Mouse (Mus musculus) lung, adult 18-20 months (tissue): ENCODE measurements around the gene Rabac1.
A peak's percentile ranks its signal among the peaks of the same experiment; 100 is the strongest.

Source experiments
- DNase-seq, 2 experiments: peaks; one replicate each; pipeline ENCODE4 v3.0.0; 2022; ENCODE audit warnings: mixed read lengths in 2 of 2

Rabac1 gene

DNA sequence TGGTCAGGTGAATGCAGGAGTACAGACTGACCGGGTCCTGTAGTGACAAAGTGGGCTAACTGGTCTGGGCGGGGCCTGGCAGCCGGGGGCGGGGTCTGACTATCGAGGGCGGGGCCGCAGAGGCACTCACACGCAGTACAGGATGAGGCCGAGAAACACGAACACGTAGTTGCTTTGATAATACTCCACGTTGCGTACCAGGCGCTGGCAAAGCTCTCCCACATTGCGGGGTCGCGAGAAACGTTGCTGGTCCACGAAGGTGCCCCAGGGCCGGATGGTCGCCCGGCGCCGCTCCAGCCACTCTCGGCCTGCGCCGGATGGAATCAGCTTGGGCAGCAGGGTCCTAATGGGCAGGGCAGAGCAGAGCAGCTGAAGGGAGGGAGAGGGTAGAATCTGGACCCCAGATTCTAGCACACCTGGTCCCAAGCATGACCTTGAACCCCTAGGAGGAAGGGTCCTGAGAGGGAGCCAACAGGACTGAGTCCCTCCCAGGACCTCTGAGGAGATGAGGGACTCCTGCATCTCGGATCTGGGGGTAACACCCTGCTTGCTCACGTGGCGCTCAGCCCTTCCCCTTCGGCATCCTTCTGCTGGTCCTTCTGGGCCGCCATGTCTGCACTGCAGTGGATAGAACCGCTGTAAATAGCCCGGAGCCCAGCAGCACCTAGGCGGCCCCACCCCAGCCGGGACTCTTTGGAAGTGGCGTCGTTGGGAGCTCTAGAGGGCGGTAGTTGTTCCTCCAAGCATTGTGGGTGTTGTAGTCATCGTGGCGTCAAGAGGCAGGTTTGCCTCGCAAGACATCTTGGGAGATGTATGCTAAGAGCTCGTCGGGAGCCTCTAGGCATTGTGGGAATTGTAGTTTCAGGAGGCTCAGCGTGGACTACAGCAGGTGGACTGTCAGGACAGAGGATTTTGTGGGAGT is at the start of gene Rabac1:
Gene Rabac1, minus strand, starts transcription at position 783 of the 922 bp plus-strand sequence.
- DNase-seq: peak; percentile 97

- DNase-seq: no peak
Observed at GRCm38 (mm10) chr7:25011592-25011991, 39.0 kb upstream of the Rabac1 start.

DNA sequence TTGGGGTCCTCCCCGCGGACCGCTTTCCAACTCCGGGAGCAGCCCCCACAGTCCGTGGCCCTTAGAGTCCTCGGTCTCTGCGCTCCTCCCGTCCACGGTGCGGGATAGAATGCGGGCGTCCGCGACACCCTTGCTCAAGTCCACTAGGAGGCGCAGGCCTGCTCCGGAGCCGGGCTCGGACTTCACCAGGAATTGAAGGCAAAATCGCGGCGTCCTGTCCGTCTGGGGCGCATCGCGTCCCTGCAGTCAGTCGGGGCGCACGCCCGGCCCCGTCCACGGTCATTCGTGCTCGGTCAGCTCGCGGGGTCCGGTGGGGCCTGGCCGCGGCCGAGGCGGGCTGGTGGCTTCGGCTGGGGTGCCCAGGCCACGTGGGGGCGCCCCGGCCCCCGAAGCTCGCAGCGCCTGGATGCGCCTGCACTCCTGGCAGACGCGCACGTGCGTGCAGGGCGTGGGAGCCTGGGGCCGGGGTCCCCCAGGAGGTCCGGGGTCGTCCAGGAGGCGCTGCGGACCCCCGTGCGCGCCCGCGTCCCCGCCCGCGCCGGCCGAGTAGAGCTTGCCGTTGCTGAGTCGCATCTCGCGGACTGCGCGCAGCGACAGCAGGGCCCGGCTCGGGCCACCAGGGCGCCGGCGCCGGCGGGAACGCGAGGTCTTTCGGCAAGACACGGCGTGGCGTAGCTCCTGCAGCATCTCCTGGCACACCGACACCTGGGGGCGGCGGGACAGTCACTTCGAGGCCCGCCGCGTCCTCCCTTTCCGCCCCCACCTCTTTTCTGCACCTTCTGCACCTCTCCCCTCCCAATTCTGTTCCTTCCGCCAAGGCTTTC is 37.7 kb upstream of the Rabac1 start:
- DNase-seq: no peak

DNA sequence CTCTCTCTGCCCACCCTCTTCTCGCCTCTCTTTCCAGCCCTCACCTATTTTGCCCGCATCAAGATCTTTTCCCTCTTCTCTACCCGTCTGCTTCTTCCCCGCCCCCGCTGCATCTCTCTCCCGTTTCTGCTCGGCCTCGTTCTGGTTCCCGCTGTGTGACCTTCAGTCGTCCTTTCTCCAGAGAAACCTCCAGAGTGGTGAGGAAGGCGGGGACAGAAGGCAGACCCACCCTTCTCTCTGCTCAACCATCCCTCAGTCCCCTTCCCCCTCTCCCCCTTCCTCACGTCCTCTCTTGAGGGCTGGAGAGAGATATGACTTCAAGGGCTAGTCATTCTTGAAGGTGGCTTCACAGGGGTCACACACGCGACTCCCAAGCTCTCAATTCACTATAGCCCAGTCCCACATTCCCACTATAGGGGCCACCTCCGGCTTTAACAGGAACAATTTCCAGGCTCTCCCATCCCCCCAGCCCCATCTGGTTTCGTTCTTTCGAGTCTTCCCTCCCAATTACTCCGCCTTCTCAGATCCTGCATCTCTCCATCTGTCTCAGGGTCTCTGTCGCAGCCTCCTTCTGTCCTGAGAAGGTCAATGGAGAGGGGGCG is 36.6 kb upstream of the Rabac1 start:
- no peak for DNase-seq

DNA sequence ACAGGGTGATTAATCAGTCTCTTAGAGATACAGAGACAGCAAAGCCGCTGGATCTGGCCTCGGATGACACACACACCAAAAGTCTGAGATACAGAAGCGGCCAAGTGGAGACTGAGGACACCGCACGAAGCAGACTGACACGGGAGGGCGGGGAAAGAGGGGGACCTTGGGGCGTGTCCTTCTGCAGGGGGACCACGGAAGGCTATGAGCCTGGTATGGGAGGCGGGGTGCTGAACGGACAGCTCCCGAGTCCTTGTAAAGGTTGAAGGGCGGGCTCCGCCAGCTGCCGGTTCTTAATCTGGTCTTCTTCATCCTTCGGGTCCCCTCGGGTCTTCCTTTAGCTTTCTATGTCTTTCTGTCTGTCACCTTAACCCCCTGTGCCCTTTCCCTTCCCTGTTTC is 36.1 kb upstream of the Rabac1 start:
- DNase-seq: peak; percentile 18 to 28

DNA sequence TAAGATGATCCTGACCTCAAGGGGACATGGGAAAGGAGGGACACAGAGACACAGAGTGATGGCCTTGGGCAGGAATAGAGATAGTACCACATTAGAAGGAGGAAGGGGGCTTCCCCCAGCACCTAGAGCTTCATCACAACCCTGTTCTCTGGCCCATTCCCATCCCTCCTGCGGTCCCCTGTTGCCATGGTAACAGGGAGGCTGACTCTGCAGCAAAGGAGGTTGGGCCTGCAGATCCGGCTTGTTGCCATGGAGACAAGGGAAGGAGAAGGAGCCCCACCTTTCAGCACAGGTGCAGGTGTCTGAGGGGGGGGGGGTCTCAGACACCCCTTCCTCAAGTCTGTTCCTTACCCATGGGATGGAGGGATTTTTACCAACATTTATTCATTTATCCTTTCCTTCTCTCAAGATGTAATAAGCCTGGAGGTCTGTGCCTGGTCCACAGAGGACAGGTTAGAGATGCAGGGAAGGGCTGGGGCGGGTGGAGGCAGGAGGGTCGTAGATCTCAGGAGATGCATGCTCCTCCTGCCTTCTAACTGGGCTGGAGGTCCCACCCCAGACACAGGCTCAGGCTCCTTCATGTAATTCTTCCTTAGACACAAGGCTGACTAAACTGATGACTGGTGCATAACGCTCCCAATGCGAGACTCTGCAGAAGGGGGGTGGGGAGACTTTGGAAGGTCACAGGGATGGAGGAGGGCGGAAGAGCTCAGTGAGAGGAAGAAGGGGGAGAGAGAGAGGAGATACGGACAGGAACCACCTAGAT is 35.2 kb upstream of the Rabac1 start:
- no peak for DNase-seq

DNA sequence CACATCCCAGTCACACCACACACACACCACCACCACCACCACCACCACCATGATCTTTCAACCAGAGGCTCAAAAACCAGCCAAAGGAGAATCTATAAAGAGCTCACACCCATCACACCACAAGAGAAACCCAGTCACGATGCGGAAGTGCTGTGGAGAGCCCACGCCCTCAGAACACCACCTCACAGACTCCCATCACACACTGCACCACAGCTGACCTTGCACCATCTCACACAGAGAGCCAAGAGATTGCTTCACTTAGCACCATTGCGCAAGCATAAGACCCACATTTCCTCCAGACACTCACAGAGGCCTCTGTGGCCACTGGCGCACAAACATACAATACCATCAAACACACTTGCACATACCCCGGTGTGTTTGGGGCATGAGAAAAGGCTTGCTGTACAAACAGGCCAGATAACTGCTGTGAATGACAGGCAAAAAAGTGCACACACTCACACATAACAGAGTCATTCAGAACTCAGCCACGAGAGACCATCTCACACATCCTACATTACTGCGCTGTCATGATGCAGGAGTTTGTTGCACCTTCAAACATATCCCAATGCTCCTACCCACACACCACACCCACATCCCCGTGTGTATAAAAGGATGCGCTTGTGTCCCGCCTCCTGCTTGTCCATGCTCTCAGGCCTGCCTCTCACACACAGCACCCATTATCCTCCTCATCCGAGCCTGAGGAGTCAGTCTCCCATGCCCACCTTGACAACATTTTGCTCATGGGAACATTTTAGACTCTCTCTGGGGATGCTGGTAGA is 34.2 kb upstream of the Rabac1 start:
- DNase-seq: peak; percentile 63 to 68

DNA sequence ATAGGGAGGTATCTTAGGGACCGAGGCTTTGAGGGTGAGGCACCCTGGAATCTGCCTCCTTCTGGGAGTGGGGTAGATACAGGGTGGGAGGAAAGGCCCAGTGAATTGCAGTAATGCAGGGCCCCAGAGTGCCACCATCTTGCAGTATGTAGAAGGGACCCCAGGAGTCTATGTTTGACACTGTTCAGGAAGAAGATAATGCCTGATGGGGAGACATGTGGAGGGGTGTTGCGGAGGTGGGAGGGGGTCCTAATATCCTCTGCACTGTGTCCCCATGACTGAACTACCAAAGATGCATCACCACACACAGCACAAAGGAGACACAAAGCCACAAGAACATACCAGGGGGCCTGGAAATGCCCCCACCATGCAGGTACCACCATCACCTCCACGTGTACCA is 33.6 kb upstream of the Rabac1 start:
- no peak for DNase-seq

GRCm38 (mm10) chr7:25005421-25006065 is 33.0 kb upstream of the Rabac1 start, which contains the start of gene Atp1a3:
TSS of gene Atp1a3 (minus strand) at chr7:25005958.
- no peak for DNase-seq

DNA sequence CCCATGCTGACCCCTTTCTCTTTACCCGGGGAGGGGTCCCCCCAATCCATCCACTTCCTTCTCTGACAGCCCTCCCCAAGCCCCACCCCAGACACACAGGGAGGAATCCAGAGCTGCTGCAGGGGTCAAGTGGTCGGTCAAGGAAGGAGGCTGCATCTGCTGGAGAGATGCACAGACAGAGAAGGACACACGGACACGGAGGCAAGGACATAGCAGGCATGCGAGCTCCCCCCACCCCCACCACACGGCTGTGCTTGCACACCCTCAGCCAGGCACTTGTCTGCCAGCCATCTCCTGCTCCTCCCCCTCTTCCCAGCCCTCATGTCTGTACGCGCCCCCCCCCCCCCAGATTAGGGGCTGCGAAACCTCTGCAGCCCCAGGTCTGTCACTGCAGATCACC is 32.3 kb upstream of the Rabac1 start:
- no peak for DNase-seq

DNA sequence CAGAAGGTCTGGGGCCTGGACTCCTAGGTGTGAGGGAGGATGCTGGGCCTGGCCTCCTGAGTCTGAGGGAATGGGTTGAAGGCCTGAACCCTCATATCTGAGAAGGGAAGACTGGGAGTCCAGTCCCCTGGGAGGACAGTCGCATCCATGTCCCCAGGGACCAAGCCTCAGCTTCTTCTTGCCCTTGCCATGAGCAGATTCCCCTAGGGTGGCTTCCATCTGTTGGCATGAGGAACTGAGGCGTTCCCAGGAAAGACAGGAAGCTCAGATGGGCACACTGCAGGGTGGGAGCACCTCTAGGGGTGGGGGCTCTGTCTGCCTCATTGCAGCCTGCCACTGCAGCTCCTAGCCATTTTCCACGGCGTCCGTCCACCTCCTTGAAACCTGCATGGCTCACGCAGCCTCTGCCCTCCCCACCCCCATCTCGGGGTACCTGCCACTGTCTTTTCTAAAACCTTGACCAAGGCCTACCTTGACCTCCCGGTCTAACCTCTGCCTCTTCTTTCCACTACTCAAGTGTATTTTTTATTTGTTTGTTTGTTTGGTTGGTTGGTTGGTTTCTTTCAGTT is 31.4 kb upstream of the Rabac1 start:
- DNase-seq: no peak

DNA sequence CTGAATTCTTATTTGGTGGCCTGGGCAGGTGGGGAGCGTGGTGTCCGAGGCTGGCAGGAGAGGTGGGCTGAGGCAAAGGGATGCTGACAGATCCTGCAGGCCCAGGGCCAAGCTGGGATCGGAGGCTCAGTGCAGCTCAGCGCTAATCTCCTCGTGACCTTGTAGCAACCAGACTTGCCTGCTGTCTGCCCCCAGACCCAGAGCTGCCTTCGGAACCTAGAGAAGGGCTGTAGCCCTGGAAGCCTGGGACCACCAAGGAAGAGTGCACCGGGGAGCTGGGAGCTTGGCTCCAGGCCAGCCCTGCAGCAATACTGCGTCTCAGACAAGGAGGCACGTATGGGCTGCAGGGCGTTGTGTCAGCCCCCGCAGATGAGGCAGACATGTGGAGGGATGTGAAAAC is 30.7 kb upstream of the Rabac1 start:
- DNase-seq: no peak

- no peak for DNase-seq
Observed at GRCm38 (mm10) chr7:25000711-25001110, 28.2 kb upstream of the Rabac1 start.

- no peak for DNase-seq
Observed at GRCm38 (mm10) chr7:25000211-25000610, 27.7 kb upstream of the Rabac1 start.

DNA sequence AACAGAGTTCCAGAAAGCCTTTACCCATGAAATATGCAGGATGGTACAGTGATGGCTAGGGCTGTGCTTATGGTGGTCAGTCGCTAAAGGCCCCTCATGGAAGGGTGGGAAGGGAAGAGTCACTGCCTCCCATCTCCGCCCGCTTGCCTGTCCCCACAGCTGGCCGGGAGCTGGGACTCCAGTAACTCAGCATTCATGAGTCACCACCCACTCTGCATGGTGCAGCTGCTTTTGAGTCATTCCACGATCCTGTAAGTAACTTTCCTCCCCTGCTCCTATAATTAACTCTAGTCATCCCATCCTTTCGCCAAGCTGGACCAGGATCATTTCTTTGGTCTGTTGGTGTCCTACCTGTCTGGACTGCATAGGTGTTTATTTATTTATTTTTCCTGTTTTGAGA is 20.5 kb upstream of the Rabac1 start:
- no peak for DNase-seq

DNA sequence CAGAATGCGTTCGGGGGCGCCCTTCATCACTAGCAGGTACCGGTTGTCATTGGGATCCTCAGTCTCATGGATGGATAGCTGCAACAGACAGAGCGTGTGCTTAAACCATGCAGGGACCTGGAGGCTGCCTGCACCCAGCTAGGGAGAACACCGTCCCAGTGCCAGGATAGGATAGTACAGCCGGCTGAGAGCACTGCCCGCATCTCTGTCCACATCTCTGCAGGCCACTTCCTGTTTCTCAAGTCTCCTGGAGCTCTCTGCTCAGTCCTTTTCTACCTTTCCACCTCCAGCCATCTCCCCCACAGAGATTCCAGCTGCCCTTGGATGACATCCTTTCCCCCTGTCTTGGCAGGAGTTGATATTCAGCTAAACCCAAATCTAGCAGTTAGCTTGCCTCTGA is 17.9 kb upstream of the Rabac1 start:
- no peak for DNase-seq

GRCm38 (mm10) chr7:24987941-24988340 is 15.4 kb upstream of the Rabac1 start:
- DNase-seq: no peak

DNA sequence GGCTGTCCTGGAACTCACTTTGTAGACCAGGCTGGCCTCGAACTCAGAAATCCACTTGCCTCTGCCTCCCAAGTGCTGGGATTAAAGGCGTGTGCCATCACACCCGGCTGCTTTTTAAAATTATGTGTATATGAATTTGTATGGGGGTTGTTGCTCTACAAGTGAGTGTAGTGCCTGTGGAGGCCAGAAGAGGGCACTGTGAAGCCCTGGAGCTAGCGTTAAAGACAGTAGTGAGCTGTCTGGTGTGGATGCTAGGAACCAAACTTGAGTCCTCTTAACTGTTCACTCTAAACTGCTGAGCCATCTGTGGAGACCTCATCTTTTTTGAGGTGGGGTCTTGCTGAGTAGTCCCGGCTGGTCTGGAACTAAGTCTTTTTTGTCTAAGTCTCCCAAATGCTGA is 13.2 kb upstream of the Rabac1 start:
- DNase-seq: no peak

- no peak for DNase-seq
Observed at GRCm38 (mm10) chr7:24984307-24984706, 11.8 kb upstream of the Rabac1 start.

DNA sequence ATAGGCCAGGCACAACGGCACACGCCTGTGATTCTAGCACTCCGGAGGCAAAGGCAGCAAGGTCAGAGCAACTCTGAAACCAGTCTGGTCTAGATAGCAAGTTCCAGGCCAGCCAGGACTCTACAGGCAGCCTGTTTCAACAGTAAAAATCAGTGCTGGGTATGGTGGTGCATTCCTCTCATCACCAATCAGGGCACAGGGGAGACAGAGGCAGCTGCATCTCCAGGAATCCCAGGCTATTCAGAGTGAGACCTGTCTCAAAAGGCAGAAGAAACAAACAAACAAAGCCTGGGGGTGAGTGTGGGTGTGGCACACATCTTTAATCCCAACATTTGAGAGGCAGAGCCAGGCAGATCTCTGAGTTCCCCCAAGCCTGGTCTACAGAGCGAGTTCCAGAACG is 10.8 kb upstream of the Rabac1 start:
- DNase-seq: no peak

GRCm38 (mm10) chr7:24980439-24980838 is 7.9 kb upstream of the Rabac1 start:
- no peak for DNase-seq
